Mouse (Mus musculus): ENCODE results near the gene Neurod6. TPM values are rescaled to one million over a fixed set of nuclear protein-coding genes. Genes with fewer than 3 reads are reported as not detected.
A peak's percentile ranks its signal among the peaks of the same experiment; 100 is the strongest.

Neurod6 gene
- polyA plus RNA-seq, 1 experiment from 2014 or later: 0.06 TPM

DNA sequence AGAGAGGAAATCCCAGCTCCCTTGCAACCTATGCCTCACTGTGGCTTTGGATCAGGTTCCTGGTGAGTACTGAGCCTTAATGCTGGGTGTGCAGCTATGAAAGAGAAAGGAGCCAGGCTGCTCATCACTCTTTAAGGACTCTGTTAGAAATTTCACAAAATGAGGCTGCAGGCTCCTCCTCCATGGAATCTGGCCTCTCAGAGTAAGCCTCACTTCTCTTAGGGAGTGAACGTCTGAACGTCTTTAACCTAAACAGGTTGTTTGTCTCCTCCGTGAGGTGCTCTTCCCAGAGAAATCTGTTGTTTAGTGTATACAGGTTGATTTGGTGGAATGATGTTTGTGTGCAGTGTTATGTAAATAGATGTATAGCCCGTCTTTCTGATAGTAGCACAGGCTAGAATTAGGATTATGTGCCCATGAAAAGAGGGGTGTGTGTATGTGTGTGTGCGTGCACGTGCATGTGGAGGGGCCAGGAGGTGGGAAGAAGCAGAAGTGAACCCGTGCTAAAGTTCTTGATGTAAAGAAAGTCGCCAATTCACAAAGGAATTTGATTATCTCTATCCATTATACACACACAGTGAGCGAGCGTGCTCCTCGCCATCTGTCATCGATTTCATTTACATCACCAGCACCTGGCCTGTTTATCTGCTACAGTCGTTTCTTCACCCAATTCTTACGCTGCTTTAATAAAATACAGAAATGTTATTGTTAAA is 34.8 kb downstream of the Neurod6 start:
- Histone ChIP-seq H3K27me3 (no peaks in the 10 kb centered on the region), H3K4me3 (replicated peaks) (no peak overlapping the region), H3K9me3 (replicated peaks) (no peaks in the 10 kb centered on the region), H3K27ac (replicated peaks) (no peak overlapping the region), H3K36me3 (replicated peaks) (no peaks in the 10 kb centered on the region), H3K4me2 (no peak overlapping the region), H3K4me1 (replicated peaks) (no peaks in the 10 kb centered on the region), H3K9ac (no peak overlapping the region)
- WGBS (ENCODE audit: insufficient replicate concordance): 55% methylated on average over 14 of the region's 14 CpGs
- no peak for ATAC-seq (ENCODE audit: insufficient read depth)

DNA sequence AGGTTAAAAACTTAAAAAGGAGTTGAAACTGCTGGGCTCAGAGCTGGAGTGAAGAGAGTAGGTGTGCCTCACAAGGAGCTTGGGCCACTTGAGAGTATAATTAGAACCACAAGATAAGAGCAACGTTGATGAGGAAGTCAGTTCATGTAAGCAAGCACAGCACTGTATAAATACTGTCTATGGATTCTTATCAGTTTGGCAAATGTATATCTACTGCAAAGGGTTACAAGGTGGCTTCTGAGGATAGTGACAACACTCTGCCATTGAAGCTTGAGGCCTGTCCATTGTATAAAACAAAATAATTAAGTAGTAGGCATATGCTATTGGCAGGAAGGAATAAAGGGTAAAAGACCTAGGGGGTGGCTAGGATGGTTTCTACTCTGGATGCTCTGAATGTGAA is 46.4 kb downstream of the Neurod6 start:
- Histone ChIP-seq H3K27me3 (no peaks in the 10 kb centered on the region), H3K9me3 (replicated peaks) (no peaks in the 10 kb centered on the region), H3K9ac (no peak overlapping the region), H3K4me3 (replicated peaks) (no peak overlapping the region), H3K4me2 (no peak overlapping the region), H3K27ac (replicated peaks) (no peak overlapping the region), H3K4me1 (replicated peaks) (0 out of 2 replicates have a peak, but pooled peaks cover 5% of the 10 kb centered on the region), H3K36me3 (replicated peaks) (no peaks in the 10 kb centered on the region)
- 11% methylated on average over 1 of the region's 1 CpGs for WGBS (ENCODE audit: insufficient replicate concordance)
- ATAC-seq (ENCODE audit: insufficient read depth): peak; percentile 78

Other genes starting within 250 kb of the Neurod6 start
- gene Adcyap1r1, start 229.3 kb downstream of the Neurod6 start, polyA plus RNA-seq (2015; fragmentation: Nextera tagmentation; extraction: Ambion mirVana): 0.10 and 0.24 TPM in 2 replicates
- not detected in 2 replicates for gene Itprid1, start 155.6 kb upstream of the Neurod6 start, polyA plus RNA-seq (2015; fragmentation: Nextera tagmentation; extraction: Ambion mirVana)